Mouse (Mus musculus) hindbrain, embryonic 11.5 days (tissue): Measurements from ENCODE around the gene Olfr1391. TPM values are rescaled to one million over a fixed set of nuclear protein-coding genes. Genes with fewer than 3 reads are reported as not detected.
A peak's percentile ranks its signal among the peaks of the same experiment; 100 is the strongest.
"Not testable (repeated sequence)": the region's sequence is repeated elsewhere in the genome, so short reads cannot be mapped to it uniquely, and the experiment has no call there.

Experiments used
- ATAC-seq: fragments of 200-750 bp; cut with Nextera tagmentation; 2 replicates; pipeline ENCODE4 v1.8.0; 2017; ENCODE audit warnings: mild to moderate bottlenecking, moderate TSS enrichment, moderate library complexity; ENCODE audit not compliant: low FRiP score
- DNase-seq: peaks from one replicate; pipeline ENCODE4 v3.0.0-alpha.2; 2015; ENCODE audit warnings: low spot score
- H3K27ac ChIP-seq: fragments of 300-500 bp; sonication (generic); 2 replicates; pipeline ENCODE4 v1.5.1; 2014; ENCODE audit warnings: mild to moderate bottlenecking, low read depth, low read length
- H3K27me3 ChIP-seq: fragments of 300-500 bp; sonication (generic); 2 replicates; pipeline ENCODE4 v1.6.1; 2014; ENCODE audit warnings: mild to moderate bottlenecking, low read length, moderate library complexity, mixed read lengths; ENCODE audit not compliant: control insufficient read depth, insufficient read depth
- H3K36me3 ChIP-seq: fragments of 300-500 bp; sonication (generic); 2 replicates; pipeline ENCODE4 v1.6.1; 2014; ENCODE audit warnings: mild to moderate bottlenecking, low read length, moderate library complexity, mixed read lengths; ENCODE audit not compliant: control insufficient read depth, insufficient read depth
- H3K4me1 ChIP-seq: fragments of 300-500 bp; sonication (generic); replicated peaks from 2 replicates; pipeline ENCODE4 v1.6.1; 2014; ENCODE audit warnings: low read length, mixed read lengths; ENCODE audit not compliant: control insufficient read depth, insufficient read depth
- H3K4me2 ChIP-seq: fragments of 300-500 bp; sonication (generic); replicated peaks from 2 replicates; pipeline ENCODE4 v1.6.1; 2014; ENCODE audit warnings: mild to moderate bottlenecking, low read depth, low read length
- H3K4me3 ChIP-seq: fragments of 300-500 bp; sonication (generic); 2 replicates; pipeline ENCODE4 v1.5.1; 2014; ENCODE audit warnings: low read depth, low read length
- H3K9ac ChIP-seq: fragments of 300-500 bp; sonication (generic); 2 replicates; pipeline ENCODE4 v1.6.1; 2014; ENCODE audit warnings: low read depth, low read length
- H3K9me3 ChIP-seq: fragments of 300-500 bp; sonication (generic); 2 replicates; pipeline ENCODE4 v1.6.1; 2016; ENCODE audit warnings: low read length; ENCODE audit not compliant: control insufficient read depth
- WGBS: fragments of 180-500 bp; shearing (Covaris S2); extraction: QIAGEN DNeasy Blood & Tissue Kit; methylation state at CpG from one replicate; pipeline ENCODE4 v1.1.7; 2014; 5-methylcytosine and 5-hydroxymethylcytosine counted together
- polyA plus RNA-seq: library from polyadenylated mRNA; unstranded; fragments of >200 nt; fragmentation: Nextera tagmentation; extraction: Ambion mirVana; gene quantifications from 2 replicates; pipeline ENCODE4 v1.2.1, GENCODE M21; 2014

Olfr1391 gene
- polyA plus RNA-seq: not detected in 2 replicates

DNA sequence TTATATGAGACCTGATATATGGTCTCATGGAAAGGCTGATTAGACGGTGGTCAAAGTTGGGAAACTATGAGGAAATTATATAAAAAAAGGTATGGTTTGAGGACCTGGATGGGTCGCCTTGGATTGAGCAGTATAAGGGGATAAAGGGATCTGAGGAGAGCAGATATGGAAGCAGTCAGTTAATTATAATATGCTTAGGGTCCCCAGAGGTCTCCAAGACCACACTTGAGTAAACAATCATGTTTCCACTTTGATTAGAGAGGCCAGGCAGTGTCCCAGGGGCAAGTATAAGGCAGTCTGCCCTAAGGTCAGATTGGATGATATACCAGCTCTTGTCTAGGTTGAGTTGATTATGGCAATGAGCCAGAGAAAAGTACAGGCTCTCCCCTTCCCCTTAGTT, at the start of gene Olfr1391:
Gene Olfr1391, plus strand, starts transcription at position 301 of the 400 bp plus-strand sequence.
- Histone ChIP-seq H3K27me3 (no peaks in the 10 kb centered on the region), H3K4me1 (no peaks in the 10 kb centered on the region), H3K36me3 (no peaks in the 10 kb centered on the region), H3K27ac (no peak within 1 kb of the TSS), H3K4me3 (no peak within 1 kb of the TSS), H3K9me3 (no peaks in the 10 kb centered on the region), H3K4me2 (no peak within 1 kb of the TSS), H3K9ac (no peak within 1 kb of the TSS)
- ATAC-seq (no peak), DNase-seq (no peak)
- WGBS: 79% methylated on average over 2 of the region's 2 CpGs

DNA sequence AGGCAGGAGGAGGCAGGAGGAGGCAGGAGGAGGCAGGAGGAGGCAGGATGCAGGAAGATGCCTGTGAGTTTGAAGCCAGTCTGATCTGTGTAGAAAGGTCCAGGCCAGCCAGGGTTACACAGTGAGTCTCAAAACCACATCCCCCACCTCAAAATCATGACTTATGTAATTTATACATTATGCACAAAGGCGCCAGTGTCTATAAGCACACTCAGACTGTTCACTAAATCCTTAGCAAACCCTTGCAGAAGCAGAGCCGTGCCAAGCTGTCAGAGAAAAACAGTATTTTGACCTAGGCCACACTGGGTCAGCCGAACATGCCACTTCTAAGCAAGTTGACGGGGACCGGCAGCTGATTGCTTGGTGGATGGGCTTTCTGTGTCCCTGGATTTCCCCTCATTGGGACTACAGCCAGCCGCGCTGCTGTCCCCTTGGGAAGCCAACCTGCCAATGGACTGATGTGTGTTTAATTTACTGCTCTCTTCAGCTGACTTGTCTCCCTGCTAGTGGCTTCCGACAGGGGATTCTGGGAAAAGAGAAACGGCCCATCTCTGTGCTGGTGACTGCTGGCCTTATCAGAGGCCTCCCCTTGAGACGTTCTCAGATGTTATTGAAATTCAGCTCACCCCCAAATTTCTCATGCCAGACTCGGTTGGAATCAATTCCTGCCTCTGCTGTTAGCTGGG, 48.6 kb upstream of the Olfr1391 start:
- Histone ChIP-seq H3K4me1 (no peaks in the 10 kb centered on the region), H3K27me3 (no peaks in the 10 kb centered on the region), H3K4me2 (no peak overlapping the region), H3K36me3 (no peaks in the 10 kb centered on the region), H3K9me3 (no peaks in the 10 kb centered on the region), H3K27ac (no peak overlapping the region), H3K9ac (no peak overlapping the region), H3K4me3 (no peak overlapping the region)
- peak; percentile 51 for ATAC-seq
- DNase-seq: peak; percentile 22
- WGBS: 66% methylated on average over 11 of the region's 11 CpGs

DNA sequence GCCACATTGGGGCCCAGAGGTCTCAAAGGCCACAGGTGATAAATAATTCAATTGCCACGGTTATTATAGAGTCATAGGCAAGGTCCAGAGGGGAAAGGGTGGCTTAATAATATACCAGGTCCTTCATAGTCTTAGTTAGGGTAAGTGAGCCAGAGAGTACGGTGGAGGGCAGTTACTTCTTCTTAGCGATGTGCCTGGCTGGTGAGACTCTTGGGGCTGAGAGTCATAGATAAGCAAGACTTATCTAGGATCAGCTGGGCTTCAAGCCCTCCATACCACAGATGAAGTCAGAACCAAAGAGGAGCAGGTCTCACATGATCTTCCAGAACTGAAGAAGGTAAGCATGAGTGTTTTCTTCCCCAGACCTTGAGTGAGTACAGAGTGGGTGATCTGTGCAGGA, 44.3 kb upstream of the Olfr1391 start, which contains the start of gene Olfr1393:
Gene Olfr1393, plus strand, starts transcription at position 83 of the 400 bp plus-strand sequence.
- Histone ChIP-seq H3K27ac (no peak within 1 kb of the TSS), H3K9me3 (no peaks in the 10 kb centered on the region), H3K4me1 (no peaks in the 10 kb centered on the region), H3K4me2 (no peak within 1 kb of the TSS), H3K36me3 (no peaks in the 10 kb centered on the region), H3K9ac (no peak within 1 kb of the TSS), H3K4me3 (no peak within 1 kb of the TSS), H3K27me3 (no peaks in the 10 kb centered on the region)
- WGBS: 85% methylated on average over 3 of the region's 3 CpGs
- DNase-seq (no peak), ATAC-seq (no peak)

DNA sequence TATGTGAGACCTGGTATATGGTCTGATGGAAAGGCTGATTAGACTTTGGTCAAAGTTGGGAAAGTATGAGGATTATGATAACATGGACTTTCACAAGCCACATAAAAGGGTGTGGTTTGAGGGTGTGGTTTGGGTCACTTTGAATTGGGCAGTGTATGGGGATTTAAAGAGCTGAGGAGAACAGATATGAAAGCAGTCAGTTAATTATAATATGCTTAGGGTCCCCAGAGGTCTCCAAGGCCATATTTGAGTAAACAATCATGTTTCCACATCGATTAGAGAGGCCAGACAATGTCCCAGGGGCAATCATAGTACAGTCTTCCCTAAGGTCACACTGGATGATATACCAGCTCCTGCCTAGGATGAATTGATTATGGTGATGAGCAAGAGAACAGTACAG, 37.6 kb upstream of the Olfr1391 start, which contains the start of gene Olfr1392:
Gene Olfr1392, plus strand, starts transcription at position 301 of the 400 bp plus-strand sequence.
- not testable (repeated sequence) for H3K4me3 ChIP-seq, H3K4me2 ChIP-seq, H3K36me3 ChIP-seq, H3K27me3 ChIP-seq, H3K4me1 ChIP-seq, H3K9me3 ChIP-seq, ATAC-seq, H3K27ac ChIP-seq, DNase-seq, H3K9ac ChIP-seq
- 67% methylated on average over 1 of the region's 1 CpGs for WGBS

DNA sequence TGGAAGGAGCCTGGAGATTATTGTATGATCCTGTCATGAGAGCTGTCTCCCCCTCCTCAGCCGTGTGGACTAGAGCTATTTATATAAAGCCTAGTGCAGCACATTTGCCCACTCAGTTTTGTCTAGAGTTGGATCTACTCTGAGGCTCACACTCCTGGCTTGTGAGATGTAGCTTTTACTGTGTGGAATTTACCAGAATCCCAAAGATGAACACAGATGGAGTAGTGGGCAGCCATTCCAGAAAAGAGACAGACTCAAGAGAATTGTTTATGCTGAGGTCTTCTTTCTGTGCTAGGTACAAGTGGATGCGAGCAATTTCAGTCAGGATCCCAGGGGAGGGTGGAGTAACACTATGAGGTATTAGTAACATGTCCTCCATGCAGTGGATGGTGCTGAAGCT, 35.3 kb upstream of the Olfr1391 start:
- Histone ChIP-seq H3K4me3 (no peak overlapping the region), H3K36me3 (no peaks in the 10 kb centered on the region), H3K9ac (no peak overlapping the region), H3K27me3 (no peaks in the 10 kb centered on the region), H3K4me1 (no peaks in the 10 kb centered on the region), H3K9me3 (no peaks in the 10 kb centered on the region), H3K27ac (no peak overlapping the region), H3K4me2 (no peak overlapping the region)
- 88% methylated on average over 2 of the region's 2 CpGs for WGBS
- no peak for ATAC-seq
- no peak for DNase-seq

DNA sequence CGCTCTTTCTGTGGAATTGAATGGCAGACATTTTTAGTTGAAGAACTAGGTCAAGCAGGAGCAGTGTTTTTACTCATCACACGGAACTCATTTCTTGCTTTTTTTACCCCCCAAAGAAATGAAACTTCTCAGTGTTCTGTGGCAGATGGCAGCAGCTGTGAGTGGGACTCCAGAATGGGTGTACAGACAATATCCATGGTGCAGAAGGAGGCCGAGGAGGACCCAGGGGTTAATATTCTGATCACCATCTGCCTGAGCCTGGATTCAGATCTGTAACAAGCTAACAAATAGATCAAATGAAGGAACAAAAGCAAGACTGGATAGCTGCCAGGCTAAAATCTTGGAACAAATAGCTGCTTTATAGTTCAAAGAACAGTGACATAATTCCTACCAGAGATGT, 29.8 kb upstream of the Olfr1391 start:
- WGBS: 72% methylated on average over 3 of the region's 3 CpGs
- DNase-seq (no peak), ATAC-seq (no peak)
- H3K9me3 ChIP-seq: no peaks in the 10 kb centered on the region
- H3K27me3 ChIP-seq: no peaks in the 10 kb centered on the region
- no peaks in the 10 kb centered on the region for H3K4me1 ChIP-seq
- no peak overlapping the region for H3K4me3 ChIP-seq
- no peak overlapping the region for H3K4me2 ChIP-seq
- H3K27ac ChIP-seq: no peak overlapping the region
- H3K36me3 ChIP-seq: no peaks in the 10 kb centered on the region
- H3K9ac ChIP-seq: no peak overlapping the region

DNA sequence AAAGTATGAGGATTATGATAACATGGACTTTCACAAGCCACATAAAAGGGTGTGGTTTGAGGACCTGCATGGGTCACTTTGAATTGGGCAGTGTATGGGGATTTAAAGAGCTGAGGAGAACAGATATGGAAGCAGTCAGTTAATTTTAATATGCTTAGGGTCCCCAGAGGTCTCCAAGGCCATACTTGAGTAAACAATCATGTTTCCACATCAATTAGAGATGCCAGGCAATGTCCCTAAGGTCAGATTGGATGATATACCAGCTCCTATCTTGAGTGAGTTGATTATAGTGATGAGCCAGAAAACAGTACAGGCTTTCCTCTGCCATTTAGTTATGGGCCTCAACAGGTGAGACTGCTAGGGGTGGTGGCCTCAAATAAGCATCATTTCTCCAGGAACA, 18.1 kb upstream of the Olfr1391 start, which contains the start of gene Olfr10:
Gene Olfr10, plus strand, starts transcription at position 301 of the 400 bp plus-strand sequence.
- ATAC-seq (no peak), DNase-seq (no peak)
- no peaks in the 10 kb centered on the region for H3K4me1 ChIP-seq
- H3K4me2 ChIP-seq: no peak within 1 kb of the TSS
- H3K4me3 ChIP-seq: no peak within 1 kb of the TSS
- no peak within 1 kb of the TSS for H3K9ac ChIP-seq
- no peaks in the 10 kb centered on the region for H3K9me3 ChIP-seq
- H3K27ac ChIP-seq: no peak within 1 kb of the TSS
- H3K36me3 ChIP-seq: no peaks in the 10 kb centered on the region
- H3K27me3 ChIP-seq: no peaks in the 10 kb centered on the region

DNA sequence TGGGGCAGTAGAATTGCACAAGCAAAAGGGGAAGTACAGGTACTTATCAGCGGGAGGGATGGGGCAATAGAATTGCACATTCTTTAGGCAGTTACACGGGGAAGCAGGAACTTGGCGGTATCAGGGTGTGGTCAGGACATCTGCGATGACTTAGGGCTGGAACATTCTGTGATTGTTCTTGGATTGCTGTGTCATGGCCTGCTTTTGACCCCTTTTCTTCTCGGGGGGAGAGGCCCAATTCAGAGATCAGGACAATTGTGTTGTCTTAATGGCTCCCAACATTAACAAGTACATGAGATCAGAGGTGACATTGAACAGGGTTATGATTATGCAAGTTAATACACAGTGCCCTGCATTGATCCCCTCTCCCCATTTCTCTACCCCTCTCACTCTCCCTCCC, 14.0 kb upstream of the Olfr1391 start:
- not testable (repeated sequence) for ATAC-seq, H3K27me3 ChIP-seq, H3K4me2 ChIP-seq, H3K4me3 ChIP-seq, H3K36me3 ChIP-seq, H3K27ac ChIP-seq, H3K4me1 ChIP-seq, DNase-seq, H3K9me3 ChIP-seq, H3K9ac ChIP-seq
- 94% methylated on average over 5 of the region's 5 CpGs for WGBS

DNA sequence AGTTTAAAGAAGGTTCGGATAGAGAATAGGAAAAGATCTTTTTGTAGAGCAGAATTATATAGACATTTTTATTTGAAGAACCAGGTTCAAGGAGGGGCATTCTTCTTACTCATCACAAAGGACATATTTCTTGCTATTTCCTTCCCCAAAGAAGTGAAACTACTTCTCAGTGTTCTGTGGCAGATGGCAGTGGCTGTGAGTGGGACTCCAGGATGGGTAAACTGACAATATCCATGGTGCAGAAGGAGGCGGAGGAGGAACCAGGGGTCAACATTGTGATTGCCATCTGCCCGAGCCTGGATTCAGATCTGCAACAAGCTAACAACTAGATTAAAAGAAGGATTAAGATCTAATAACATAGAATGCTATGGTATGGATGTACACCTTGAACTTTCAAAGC, 4.2 kb downstream of the Olfr1391 start:
- no peak for ATAC-seq

More for the DNA sequence above, 4.2 kb downstream of the Olfr1391 start:
- WGBS: 91% methylated on average over 3 of the region's 3 CpGs
- DNase-seq: no peak
- Histone ChIP-seq H3K27ac (no peak overlapping the region), H3K4me2 (no peak overlapping the region), H3K9ac (no peak overlapping the region), H3K9me3 (no peaks in the 10 kb centered on the region), H3K36me3 (no peaks in the 10 kb centered on the region), H3K4me3 (no peak overlapping the region), H3K27me3 (no peaks in the 10 kb centered on the region), H3K4me1 (no peaks in the 10 kb centered on the region)
